Mouse (Mus musculus) E14TG2a.4 (cell line): ENCODE results near the gene Scfd2.

ENCODE experiments used
- H3K27me3 ChIP-seq: 2 replicates; pipeline ENCODE4 v1.6.1; 2014; ENCODE audit warnings: low read length, control low read depth; ENCODE audit not compliant: insufficient read depth
- H3K36me3 ChIP-seq: 2 replicates; pipeline ENCODE4 v1.6.1; 2014; ENCODE audit warnings: low read length, control low read depth; ENCODE audit not compliant: insufficient read depth
- H3K4me1 ChIP-seq: replicated peaks from 2 replicates; pipeline ENCODE4 v1.6.1; 2014; ENCODE audit warnings: low read depth, low read length, control low read depth
- H3K4me3 ChIP-seq: replicated peaks from 2 replicates; pipeline ENCODE4 v1.5.1; 2014; ENCODE audit warnings: mild to moderate bottlenecking, low read length
- H3K9me3 ChIP-seq: 2 replicates; pipeline ENCODE4 v1.6.1; 2014; ENCODE audit warnings: low read length, control low read depth
- CTCF ChIP-seq: conservative IDR thresholded peaks from 2 replicates; pipeline ENCODE4 v1.5.1; 2014; ENCODE audit warnings: low read length
- NANOG ChIP-seq: IDR thresholded peaks from 2 replicates; pipeline ENCODE4 v1.6.1; 2014; ENCODE audit warnings: borderline replicate concordance, low read length, mixed read lengths
- POU5F1 ChIP-seq: IDR thresholded peaks from 2 replicates; pipeline ENCODE4 v1.6.1; 2014; ENCODE audit warnings: low read length, borderline replicate concordance

Gene Scfd2

GRCm38 (mm10) chr5:74193008-74193407 is 338.6 kb downstream of the Scfd2 start:
- peaks cover 12% of the 10 kb centered on the region for H3K36me3 ChIP-seq

DNA sequence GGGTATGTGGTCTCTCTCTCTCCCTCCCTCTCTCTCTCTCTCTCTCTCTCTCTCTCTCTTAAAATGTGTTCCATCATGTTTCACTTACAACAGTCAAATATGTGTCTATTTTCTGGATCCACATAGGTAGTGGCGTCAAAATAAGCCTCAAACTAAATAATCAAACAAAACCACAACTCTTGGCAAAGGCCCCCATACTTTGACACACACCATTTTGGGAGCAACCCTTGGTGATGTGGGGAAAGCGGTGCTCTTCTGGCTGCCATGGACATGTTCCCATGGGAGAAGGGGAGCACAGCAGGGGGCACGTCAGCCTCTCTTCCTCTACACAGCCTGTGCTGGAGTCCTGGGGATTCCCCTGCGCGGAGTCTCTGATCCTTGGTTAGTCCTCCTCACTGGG is 340.6 kb downstream of the Scfd2 start:
- Histone ChIP-seq H3K4me1 (peaks cover 29% of the 10 kb centered on the region), H3K27me3 (peaks cover 20% of the 10 kb centered on the region), H3K36me3 (no peaks in the 10 kb centered on the region), H3K4me3 (no peak overlapping the region), H3K9me3 (no peaks in the 10 kb centered on the region)
- TF ChIP-seq NANOG (no peak), CTCF (no peak), POU5F1 (no peak)

More at GRCm38 (mm10) chr5:74193008-74193407, 338.6 kb downstream of the Scfd2 start:
- Histone ChIP-seq H3K4me3 (no peak overlapping the region), H3K27me3 (peaks cover 20% of the 10 kb centered on the region), H3K4me1 (peaks cover 40% of the 10 kb centered on the region), H3K9me3 (no peaks in the 10 kb centered on the region)
- TF ChIP-seq CTCF (no peak), NANOG (no peak), POU5F1 (no peak)

DNA sequence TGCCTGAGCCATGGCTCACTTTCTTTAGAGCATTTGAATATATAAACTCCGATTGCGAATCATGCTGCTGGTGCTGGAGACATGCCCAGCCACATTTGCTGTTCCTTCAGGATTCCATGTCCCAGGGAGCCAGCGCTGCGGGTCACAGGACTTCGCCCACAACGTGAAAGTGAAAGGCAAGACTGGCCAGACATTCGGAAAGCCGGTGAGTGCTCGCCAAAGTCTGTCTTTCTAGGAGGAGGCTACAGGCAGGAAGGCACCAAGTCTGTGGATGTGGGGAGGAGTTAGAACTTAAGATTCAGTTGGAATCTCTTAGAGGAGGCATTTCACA is 341.4 kb downstream of the Scfd2 start:
- Histone ChIP-seq H3K27me3 (peaks cover 20% of the 10 kb centered on the region), H3K4me1 (peaks cover 29% of the 10 kb centered on the region), H3K4me3 (no peak overlapping the region), H3K36me3 (no peaks in the 10 kb centered on the region), H3K9me3 (no peaks in the 10 kb centered on the region)
- TF ChIP-seq POU5F1: no peak
- no peak for TF ChIP-seq CTCF
- TF ChIP-seq NANOG: no peak

DNA sequence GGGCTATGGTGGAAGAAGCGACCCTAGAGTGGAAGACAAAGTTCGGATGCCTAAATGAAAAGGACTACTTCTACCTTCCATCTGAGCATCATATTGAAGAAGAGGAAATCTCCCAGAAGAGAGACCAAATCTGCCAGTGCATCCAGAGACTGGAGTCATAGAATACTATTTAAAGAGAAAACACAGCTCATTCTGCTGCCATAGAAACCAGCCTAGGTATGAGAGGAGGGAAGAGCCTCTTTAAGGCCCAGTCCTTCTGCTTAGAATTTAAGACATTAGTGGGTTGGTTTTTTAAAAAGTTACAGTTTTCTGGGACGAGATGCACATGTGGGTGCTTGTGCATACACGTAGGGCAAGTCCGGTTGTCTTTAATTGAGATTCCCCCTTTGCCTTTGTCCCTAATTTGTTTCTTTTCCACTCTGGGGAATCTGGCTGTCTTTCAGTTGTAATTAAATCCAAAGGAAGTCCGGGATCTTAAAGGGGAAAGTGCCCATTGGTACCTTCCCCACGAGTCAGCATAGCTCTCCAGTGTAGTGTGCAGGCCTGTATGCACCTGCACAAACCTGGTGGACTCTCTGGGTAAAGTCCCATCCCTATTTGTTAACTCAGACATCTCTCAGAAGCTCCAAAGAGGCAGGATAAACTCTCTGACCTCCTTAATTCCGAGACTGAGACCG is 341.9 kb downstream of the Scfd2 start:
- Histone ChIP-seq H3K9me3 (no peaks in the 10 kb centered on the region), H3K27me3 (peaks cover 18% of the 10 kb centered on the region), H3K4me3 (no peak overlapping the region), H3K4me1 (peaks cover 27% of the 10 kb centered on the region), H3K36me3 (no peaks in the 10 kb centered on the region)
- TF ChIP-seq CTCF (no peak), NANOG (no peak), POU5F1 (no peak)

DNA sequence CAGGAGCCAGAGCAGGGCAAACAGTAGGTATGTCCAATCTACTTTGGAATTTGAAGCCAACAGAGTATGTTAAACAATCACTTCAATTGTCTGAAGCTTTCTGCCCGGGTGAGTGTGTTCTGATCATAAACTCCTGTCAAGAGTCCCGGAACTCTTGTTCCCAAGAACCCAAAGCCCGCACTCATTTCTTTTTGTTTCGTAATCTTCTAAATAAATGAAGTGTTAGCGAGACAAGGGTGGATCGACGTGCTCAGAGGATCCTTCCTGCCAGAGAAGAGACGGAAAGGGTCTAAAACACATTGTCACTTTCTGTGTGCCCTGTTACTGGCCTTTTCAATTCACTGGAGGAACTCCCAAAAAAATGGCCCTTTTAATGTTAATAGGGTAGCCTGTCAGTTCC is 342.7 kb downstream of the Scfd2 start:
- peaks cover 20% of the 10 kb centered on the region for H3K4me1 ChIP-seq
- no peaks in the 10 kb centered on the region for H3K36me3 ChIP-seq
- TF ChIP-seq NANOG (no peak), POU5F1 (no peak), CTCF (no peak)
- H3K27me3 ChIP-seq: peaks cover 13% of the 10 kb centered on the region
- no peaks in the 10 kb centered on the region for H3K9me3 ChIP-seq
- H3K4me3 ChIP-seq: no peak overlapping the region

DNA sequence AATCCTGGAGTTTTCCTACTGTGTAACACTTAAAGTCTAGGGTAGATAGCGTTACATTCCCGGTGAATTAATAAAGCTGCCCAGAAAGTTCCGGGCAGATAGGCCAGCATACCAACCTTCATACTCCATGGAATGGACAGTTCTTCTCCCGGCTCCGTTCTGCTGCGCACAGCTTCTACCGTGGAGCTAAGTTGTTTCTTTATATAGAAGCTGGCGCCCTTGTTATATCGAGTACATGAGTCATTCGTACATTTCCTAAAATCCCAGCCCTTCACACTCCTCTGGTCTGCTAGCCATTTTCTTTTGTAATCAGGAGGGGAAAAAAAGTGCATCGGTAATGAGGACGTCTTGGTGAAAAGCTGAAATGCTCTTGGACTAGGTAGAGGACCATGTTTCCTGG is 343.5 kb downstream of the Scfd2 start:
- Histone ChIP-seq H3K36me3 (no peaks in the 10 kb centered on the region), H3K4me3 (no peak overlapping the region), H3K4me1 (peaks cover 16% of the 10 kb centered on the region), H3K27me3 (peaks cover 7% of the 10 kb centered on the region), H3K9me3 (no peaks in the 10 kb centered on the region)
- TF ChIP-seq CTCF (no peak), NANOG (no peak)

DNA sequence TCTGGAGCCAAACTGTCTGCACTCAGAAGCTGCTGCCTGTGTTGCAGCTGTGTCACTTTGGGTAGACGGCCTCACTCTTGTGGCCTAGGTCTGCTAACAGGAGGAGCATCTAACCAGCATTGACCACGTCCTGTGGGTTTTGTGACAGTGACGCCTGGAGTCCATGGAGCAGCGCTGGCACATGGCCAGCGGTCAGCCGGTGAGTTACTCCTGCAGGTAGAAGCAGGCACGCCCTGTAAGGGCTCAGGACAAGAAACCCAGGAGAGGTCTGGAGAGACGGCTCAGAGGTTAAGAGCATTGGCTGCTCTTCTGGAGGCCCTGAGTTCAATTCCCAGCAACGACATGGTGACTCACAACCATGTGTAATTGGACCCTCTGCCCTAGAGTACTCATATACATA is 347.0 kb downstream of the Scfd2 start:
- Histone ChIP-seq H3K9me3 (no peaks in the 10 kb centered on the region), H3K4me3 (no peak overlapping the region), H3K4me1 (peaks cover 9% of the 10 kb centered on the region), H3K36me3 (no peaks in the 10 kb centered on the region), H3K27me3 (peaks cover 2% of the 10 kb centered on the region; the same call in 1 of the 2 replicates)
- TF ChIP-seq CTCF: no peak
- no peak for TF ChIP-seq POU5F1
- no peak for TF ChIP-seq NANOG

DNA sequence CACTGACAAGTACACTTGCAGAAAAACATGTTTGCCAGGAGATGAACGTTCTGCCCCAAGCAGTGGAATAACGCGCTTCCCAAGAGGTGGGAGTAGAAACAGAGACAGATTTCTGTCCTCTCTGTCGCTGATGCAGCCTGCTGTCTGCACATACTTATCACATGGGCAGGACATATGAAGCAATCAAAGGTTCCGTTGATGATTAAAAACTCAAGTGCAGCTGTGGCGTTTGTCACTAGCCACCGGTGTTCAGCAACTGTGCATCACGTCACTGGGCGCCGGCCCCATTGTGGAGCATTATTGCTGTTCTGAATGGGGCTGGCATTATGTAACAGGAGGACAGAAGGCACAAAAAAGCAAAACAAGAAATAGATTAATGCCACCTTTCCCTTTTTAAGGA is 348.4 kb downstream of the Scfd2 start:
- peaks cover 12% of the 10 kb centered on the region for H3K4me1 ChIP-seq
- TF ChIP-seq NANOG (no peak), CTCF (no peak), POU5F1 (no peak)
- H3K27me3 ChIP-seq: no peaks in the 10 kb centered on the region
- H3K9me3 ChIP-seq: no peaks in the 10 kb centered on the region
- no peaks in the 10 kb centered on the region for H3K36me3 ChIP-seq
- no peak overlapping the region for H3K4me3 ChIP-seq

DNA sequence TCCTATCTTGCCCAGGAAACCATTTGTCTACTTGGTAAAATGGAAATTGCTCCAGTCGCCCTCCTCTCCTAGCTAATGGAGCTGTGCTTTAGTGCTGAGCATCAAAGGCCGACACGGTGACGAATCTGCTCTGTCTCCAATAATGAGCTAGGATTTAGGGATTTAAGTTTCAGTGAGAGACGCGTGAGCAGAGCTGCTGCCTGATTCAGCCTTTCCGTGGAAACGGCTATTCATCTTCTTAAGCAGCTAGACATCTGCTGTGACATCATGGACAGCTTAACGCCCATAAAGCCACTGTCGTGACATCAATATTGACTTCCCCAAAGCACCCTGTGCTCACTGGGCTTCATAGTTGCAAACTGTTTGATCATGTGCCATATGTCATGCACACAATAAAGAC is 351.3 kb downstream of the Scfd2 start:
- Histone ChIP-seq H3K4me1 (peaks cover 20% of the 10 kb centered on the region), H3K9me3 (no peaks in the 10 kb centered on the region), H3K27me3 (no peaks in the 10 kb centered on the region), H3K4me3 (no peak overlapping the region), H3K36me3 (no peaks in the 10 kb centered on the region)
- TF ChIP-seq POU5F1: no peak
- no peak for TF ChIP-seq NANOG
- TF ChIP-seq CTCF: no peak
